Mouse (Mus musculus) gastrocnemius, adult 8-10 months (tissue): ENCODE data around the gene Nle1. TPM values are rescaled to one million over a fixed set of nuclear protein-coding genes. Genes with fewer than 3 reads are reported as not detected.
"Not testable (repeated sequence)": the region's sequence is repeated elsewhere in the genome, so short reads cannot be mapped to it uniquely, and the experiment has no call there.

Experiments
- DNase-seq, 2 experiments: peaks; one replicate each; pipeline ENCODE4 v3.0.0; 2022; ENCODE audit warnings: low spot score in 2 of 2
- total RNA-seq, 4 experiments: library from RNA; stranded (reverse); gene quantifications; 2 replicates each; pipeline ENCODE4 v1.2.4; 2022

The Nle1 gene
- total RNA-seq: 10 to 100 TPM in 3 of 4 experiments, 1 to 10 TPM in 1; 9.0 to 12.9 (median 10.9) TPM

DNA sequence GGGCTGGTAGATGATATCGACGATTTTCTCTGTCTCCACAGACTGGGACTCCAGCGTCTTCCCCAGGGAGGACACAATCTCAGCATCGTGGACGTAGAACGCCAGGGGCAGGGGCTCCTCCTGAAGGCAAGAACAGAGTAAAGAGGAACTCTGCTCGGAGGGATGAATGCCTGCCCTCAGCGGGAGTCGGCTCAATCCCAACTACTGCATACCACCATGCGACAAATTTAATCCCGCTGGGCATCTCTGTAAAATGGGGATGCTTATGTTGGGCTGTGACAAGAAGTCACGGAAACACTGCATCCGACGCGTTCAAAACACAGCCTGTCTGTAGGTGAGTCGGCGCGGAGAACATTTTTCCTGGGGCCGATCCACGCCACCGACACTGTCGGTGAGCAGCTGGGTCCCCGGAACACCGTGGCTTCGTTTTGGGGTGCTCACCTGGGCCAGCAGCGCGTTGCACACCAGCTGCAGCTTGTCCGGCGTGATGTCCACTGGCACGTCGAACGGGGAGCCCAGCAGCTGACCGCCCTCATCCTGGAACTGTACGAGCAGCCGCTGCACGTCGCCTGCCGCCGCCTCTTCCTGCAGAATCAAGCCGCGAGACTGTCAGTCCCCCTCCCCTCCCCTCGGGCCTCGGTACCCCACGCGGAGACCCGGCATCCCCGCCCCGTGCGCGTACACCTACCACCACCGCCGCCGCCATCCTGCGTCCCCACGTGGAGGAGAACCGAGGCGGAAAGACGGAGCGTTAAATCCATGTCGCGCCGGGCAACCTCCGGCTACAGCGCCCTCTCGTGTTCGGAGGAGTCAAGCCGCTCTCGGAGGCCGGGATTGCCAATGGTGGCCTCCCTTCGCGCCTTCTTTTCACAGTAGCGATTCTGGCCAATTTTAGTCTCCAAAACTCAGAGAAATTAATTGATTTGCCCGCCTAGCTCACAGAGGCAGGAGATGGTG is at the start of gene Nle1:
TSS of gene Nle1 (minus strand) at position 761 of the 957 bp plus-strand sequence.
- peak; percentile 82 to 83 for DNase-seq

DNA sequence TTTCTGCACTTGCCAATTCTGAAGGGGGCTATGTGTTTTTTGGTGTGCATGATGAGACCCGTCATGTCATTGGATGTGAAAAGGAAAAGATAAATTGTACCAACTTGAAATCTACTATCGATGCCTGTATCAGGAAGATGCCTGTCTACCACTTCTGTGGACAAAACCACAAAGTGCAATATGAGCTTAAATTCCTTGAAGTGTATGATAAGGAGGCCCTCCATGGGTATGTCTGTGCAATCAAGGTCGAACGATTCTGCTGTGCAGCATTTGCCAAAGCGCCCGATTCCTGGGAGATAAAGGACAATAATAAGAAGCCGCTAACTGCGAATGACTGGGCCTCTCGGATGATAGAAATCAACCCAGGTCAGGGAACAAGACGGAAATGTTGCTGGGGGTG is 48.7 kb upstream of the Nle1 start:
- no peak for DNase-seq

DNA sequence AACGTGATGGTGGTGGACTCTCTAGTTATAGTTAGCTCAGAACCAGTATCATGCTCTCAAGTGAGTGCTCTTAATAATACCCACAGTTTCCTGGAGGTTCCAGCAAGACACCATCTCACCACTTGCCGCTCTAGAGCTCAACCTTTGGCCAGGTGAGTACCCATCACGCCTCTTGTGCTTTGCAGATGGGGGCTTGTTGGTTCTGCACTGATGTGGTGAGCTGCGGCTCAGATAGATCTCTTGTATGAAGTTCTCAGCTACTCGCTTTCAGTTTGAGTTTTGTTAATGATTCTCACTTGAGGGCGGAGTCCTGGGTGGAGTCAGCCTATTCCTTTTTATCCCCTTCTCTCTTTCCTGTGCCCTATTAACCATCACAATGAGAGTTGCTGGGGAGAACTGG is 46.4 kb upstream of the Nle1 start:
- DNase-seq: no peak

DNA sequence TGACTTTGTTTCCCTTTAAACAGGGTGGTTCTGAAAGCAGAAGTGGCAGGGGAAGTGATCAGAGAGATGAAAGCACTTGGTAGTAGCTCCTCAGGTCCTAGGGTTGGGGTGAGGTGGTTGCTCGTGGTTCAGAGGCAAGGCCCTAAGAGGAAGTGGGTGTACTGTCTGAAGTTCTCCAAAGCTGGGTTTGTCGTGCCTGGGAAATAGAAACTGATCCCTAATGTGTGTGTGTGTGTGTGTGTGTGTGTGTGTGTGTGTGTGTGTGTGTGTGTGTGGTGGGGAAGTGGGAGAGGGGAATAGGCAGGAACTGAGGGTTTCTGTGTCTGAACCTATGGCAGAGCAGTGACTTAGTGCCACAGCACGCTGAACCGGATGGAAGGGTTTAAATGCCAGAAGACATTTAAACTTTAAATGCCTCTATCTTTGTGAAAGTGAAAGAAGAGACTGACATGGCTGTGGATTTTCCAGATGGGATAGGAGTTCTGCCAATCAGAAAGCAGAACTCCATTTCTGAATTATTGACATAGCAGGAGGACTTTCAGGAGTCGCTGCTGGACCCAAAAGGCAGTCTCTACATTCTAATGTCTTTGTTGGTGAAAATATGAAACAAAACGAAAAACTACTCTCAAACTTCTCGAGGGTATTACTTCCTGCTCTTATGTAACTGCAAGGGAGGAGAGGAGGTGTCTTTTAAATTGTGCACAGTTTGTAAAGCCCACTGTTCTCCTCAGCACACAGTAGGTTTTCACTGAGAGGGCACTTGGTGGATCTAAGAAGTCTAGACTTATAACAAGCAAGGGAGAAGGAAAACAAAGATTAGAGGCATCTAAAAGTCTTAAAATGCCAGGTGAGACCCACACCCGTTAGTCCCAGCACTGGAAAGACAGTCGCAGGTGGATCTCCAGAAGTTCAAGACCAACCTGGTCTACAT is 44.7 kb upstream of the Nle1 start:
- no peak for DNase-seq

DNA sequence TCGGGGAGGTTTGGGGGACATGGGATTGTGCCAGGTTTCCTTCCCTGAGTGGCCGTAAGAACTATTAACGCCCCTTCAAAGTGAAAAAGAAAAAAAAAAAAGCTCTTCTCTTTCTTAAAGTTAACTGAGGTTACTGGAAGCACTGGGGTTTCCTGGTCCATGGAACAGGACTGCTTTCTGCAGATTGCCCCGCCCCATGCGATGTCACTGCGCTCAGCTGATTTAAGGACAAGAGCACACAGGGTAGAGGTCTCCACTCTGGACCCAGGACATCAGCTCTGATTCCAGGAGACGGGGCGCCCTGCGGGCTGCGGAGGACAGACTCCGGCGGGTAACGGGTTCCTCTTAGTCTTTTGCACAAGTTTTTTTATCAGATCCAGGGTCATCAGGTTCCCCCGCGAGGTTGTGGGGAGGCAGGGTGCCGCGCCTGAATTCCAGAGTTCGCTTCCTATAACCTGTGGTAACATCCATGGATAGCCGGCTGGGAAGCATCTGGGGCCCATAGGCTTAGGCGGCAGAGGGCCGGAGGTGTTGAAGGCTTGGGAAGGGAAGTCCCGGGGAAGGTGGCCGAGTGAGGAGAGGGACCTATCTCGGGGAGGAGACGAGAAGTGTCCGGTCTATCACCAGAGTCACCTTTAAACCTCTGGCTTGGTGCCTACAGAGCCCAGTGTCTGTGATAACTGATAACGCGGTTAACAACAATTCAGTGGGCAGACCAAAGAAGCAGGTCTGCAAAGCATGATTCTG is 43.8 kb upstream of the Nle1 start:
- peak; percentile 50 to 51 for DNase-seq

DNA sequence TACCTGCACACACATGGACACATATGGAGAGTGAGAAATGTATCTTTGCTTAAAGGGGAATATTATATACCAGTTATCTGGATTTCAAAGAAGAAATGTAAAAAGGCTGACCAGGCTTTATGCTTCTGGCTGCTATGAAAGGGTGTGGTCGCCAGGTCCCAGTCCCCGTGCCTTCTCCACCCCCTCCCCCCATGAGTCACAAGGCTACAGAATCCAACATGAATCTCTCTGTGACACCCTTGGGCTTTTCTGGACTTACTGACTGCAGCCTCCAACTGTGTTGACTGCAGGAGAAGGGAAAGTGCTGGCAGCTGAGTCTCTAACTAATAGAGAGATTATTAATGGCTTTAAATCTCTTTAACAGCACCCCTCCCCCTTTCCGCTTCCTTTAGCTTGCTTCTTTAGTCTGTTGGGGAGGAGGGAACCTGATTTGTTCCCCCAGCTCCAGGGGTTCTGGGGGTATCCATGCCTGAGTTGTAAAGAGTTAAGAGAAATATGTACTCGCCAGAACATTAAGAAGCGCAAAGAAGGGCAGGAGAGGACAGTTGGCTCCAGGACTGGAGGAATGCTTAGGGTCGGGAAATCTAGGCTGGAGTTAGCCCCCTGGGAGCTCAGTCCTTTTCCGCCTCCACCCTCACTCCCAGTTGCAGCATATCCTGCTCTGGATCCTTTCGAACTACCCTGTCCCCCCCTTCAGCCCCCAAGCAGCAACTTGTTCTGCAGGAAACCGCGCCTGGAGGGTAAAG is 42.7 kb upstream of the Nle1 start, which contains the start of gene Slfn5:
TSS of gene Slfn5 (plus strand) at position 614 of the 746 bp plus-strand sequence.
- DNase-seq: peak; percentile 31 to 54

DNA sequence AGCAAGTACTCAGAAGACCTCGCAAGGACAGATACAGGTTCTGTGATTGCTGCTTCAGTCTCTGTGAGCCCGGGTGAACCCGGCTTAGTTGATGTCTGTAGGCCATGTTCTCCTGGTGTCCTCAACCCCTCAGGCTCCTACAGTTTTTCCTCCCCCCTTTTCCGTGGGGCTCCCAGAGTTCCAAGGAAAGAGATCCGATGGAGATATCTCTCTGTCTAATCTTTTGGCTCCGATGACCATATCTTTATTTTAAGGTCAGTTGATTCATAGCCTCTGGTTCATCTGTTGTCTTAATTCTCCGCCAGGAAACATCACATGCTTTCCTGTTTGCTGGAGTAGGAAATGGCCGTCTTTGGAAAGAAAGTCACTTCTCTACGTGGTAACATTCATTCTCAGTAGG is 40.8 kb upstream of the Nle1 start:
- DNase-seq: no peak

DNA sequence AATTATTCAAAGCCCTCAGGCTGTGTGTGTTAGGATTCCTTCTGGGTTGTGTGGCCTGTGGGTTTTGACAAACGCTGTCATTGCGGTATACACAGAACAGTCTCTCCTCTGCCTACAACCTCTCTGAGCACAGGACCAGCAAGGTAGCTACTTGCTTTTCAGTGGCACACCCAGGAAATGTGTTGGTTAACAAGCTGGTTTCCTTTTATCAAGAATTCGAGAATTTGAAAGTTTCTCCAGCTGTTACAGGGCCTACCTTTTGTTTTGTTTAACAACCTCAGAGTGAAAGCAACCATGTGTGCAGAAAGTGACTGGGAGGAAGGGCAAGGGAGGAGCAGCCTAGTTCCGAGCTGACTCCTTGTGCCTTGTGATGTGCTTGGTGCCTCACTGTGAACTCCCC is 39.2 kb upstream of the Nle1 start:
- no peak for DNase-seq

DNA sequence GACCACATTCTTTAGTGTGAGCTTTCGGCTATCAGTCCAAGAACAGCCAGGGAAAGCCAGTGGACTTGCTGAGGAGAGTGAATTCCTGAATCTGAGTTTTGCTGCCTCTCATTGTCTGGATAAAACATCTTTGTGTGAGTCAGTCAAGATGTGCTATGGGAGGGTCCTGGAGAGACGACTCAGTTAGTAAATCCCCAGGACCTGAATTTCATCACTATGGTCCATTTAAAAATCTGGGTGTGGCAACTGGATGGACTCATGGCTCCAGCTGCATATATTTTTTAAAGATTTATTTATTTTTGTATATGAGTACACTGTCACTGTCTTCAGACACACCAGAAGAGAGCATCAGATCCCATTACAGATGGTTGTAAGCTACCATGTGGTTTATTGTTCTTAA is 37.4 kb upstream of the Nle1 start:
- DNase-seq: no peak

DNA sequence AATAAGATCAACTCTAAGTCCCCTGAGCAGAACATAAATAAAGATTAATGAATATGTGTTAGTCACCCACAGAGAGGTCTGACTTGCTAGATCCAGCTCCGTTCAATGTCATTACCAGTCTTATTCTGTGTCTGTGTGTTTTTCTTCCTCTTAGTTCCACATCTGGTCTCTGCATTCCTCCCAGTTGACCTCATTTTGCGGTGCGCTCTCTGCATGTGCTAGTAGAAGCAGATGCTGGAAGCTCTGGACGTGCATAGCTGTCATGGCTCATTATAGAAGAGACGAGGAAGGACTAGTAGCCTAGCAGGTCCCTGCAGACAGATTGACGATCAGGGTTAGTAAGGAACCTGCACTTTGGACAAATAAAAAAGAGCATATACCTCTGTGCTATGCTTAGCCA is 35.1 kb upstream of the Nle1 start:
- no peak for DNase-seq

DNA sequence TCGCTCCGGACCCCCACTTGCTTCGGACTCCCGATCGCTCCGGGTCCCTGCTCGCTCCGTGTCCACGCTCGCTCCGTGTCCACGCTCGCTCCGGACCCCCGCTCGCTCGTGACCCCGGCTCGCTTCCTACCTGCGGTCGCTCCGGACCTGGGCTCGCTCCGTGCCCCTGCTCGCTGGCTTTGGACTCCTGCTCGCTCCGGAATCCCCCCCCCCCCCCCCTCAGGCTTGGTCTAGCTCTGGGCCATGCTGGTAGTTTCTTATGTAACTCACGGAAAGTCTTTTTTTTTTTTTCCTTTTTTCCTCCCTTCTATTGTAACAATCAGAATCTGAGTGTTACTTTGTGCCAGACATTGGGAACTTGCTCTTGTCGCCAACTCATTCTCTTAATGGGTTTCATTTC is 25.0 kb upstream of the Nle1 start:
- DNase-seq: no peak

DNA sequence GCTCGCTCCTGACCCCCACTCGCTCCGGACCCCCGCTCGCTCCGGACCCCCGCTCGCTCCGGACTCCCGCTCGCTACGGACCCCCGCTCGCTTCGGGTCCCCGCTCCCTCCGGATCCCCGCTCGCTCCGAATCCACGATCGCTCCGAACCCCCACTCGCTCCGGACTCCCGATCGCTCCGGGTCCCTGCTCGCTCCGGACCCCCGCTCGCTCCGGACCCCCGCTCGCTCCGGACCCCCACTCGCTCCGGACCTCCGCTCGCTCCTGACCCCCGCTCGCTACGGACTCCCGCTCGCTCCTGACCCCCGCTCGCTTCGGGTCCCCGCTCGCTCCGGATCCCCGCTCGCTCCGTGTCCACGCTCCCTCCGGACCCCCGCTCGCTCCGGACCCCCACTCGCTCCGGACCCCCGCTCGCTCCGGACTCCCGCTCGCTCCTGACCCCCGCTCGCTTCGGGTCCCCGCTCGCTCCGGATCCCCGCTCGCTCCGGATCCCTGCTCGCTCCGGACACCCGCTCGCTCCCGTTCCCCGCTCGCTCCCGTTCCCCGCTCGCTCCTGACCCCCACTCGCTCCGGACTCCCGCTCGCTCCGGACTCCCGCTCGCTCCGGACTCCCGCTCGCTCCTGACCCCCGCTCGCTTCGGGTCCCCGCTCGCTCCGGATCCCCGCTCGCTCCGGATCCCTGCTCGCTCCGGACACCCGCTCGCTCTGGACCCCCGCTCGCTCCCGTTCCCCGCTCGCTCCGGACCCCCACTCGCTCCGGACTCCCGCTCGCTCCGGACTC is 23.6 kb upstream of the Nle1 start:
- DNase-seq: not testable (repeated sequence)

DNA sequence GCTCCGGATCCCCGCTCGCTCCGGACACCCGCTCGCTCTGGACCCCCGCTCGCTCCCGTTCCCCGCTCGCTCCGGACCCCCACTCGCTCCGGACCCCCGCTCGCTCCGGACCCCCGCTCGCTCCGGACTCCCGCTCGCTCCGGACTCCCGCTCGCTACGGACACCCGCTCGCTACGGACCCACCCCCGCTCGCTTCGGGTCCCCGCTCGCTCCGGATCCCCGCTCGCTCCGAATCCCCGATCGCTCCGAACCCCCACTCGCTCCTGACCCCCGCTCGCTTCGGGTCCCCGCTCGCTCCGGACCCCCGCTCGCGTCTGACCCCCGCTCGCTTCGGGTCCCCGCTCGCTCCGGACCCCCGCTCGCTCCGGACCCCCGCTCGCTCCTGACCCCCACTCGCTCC is 22.9 kb upstream of the Nle1 start:
- DNase-seq: not testable (repeated sequence)

DNA sequence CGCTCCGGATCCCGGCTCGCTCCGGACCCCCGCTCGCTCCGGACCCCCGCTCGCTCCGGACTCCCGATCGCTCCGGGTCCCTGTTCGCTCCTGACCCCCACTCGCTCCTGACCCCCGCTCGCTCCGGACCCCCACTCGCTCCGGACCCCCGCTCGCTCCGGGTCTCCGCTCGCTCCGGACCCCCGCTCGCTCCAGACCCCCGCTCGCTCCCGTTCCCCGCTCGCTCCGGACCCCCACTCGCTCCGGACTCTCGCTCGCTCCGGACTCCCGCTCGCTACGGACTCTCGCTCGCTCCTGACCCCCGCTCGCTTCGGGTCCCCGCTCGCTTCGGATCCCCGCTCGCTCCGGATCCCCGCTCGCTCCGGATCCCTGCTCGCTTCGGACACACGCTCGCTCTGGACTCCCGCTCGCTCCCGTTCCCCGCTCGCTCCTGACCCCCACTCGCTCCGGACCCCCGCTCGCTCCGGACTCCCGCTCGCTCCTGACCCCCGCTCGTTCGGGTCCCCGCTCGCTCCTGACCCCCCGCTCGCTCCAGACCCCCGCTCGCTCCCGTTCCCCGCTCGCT is 22.3 kb upstream of the Nle1 start:
- not testable (repeated sequence) for DNase-seq

DNA sequence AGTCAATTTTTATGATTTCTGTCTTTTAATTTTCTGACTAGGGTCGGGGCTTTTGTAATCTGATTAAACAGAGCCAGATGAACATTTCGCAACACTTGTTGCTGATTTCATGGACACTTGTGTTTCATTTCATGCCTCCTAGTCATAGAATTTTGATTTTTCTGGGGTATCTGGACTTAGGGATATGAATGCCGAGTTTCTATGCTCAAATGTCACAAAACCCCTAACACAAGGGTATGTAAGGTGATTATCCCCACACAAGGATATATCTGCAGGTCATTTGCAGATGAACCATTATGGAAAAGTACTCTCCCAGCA is 21.4 kb upstream of the Nle1 start:
- DNase-seq: no peak

DNA sequence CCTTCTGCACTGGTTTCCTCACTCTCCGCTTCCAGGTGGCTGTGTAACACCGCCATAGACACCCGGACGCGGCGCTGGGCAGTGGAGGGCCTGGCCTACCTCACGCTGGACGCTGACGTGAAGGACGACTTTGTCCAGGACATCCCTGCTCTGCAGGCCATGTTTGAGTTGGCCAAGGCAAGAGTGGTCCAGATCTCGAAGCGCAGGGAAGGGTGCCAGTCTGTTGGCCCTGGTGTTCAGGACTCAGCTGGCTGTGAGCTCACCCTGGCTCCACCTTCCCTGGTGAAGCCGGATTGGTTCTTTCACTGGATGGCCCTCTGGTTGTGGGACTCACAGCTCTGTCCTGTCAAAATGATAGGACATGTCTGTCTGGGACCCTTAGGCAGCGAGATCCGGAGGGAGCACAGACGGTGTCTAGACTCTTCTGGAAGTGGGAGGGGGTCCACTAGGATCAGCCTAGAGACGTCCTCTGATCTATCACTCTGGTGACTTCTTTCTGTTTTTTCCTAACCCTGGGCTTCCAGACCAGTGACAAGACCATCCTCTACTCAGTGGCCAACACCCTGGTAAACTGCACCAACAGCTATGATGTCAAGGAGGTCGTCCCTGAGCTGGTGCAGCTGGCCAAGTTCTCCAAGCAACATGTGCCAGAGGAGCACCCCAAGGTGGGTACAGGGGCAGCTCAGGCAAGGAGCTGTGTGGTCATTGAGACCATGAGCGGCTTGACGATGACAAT is 20.9 kb upstream of the Nle1 start:
- DNase-seq: no peak

DNA sequence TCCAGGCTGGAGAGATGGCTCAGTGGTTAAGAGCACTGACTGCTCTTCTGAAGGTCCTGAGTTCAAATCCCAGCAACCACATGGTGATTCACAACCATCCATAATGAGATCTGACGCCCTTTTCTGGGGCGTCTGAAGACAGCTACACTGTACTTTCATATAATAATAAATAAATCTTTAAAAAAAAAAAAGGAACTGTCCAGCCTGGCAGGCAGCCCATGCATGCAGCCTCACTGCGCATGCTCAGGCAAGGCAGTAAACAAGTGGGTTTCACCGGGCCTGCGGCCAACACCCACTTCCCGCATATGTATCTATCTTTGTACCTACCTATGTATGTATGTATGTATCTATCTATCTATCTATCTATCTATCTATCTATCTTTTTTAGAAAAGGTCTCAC is 15.7 kb upstream of the Nle1 start:
- DNase-seq: not testable (repeated sequence)

DNA sequence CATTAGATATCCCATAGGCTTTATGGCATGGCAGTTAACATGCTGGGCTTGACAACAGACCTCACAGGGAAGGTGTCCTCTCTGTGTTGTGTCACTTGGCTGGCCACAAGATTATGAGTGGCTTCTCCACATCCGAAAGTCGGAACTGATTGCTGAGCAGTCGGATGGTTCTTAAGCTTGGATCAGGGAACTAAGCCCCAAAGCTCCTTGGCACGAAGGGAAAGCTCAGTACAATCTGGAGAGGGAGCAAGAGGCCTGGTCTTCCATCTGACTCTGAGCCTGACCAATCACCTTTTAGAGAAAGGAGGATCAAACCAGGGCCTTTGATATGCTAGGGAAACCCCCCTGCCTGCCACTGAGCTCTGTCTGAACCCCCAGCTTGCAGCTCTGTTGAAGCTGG is 13.5 kb upstream of the Nle1 start:
- no peak for DNase-seq

DNA sequence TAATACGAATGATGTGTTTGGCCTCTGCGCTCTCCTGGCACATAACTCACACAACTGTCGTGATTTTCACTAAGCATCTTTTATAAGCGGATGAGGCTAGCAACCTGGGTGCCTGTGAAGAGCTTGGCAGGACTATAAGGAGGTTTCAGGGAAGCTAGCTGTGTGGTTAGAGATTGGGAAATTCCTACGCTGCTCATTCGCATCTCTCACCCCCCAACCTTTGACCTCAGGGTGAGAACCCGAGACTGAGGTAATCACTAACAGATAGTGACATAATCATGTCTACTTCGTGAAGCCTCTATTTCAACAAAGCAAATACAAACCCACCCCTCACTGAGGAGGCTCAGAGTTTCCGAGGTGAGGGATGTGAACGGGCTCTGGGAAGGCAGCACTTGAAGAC is 12.6 kb upstream of the Nle1 start:
- DNase-seq: no peak
